Mouse (Mus musculus) MEL (cell line): Measurements from ENCODE around the gene Olfr918. TPM values are rescaled to one million over a fixed set of nuclear protein-coding genes. Genes with fewer than 3 reads are reported as not detected.

Experiments used
- DNase-seq: peaks from one replicate; pipeline ENCODE4 v3.0.0; 2011; ENCODE audit warnings: low read depth, low spot score
- H3K27ac ChIP-seq: 2 replicates; pipeline ENCODE4 v1.5.1; 2012; ENCODE audit warnings: low read depth, mild to moderate bottlenecking, control low read depth, low read length, moderate library complexity; ENCODE audit not compliant: control insufficient read depth
- H3K27me3 ChIP-seq, 2 experiments: fragments of 150-350 bp in 1 of 2; sonication (generic) in 1 of 2; 2 replicates each; pipeline ENCODE4 v1.6.1; 2012; ENCODE audit warnings: low read length in 2 of 2, mild to moderate bottlenecking in 2 of 2, improper control_type of control experiment in 1 of 2, moderate library complexity in 1 of 2; ENCODE audit not compliant: insufficient read depth in 2 of 2, control insufficient read depth in 1 of 2
- H3K36me3 ChIP-seq, 2 experiments: 2 replicates each; pipeline ENCODE4 v1.6.1; 2012 to 2014; ENCODE audit warnings: low read length in 2 of 2, improper control_type of control experiment in 1 of 2, inconsistent platforms in 1 of 2, mild to moderate bottlenecking in 1 of 2; ENCODE audit not compliant: insufficient read depth in 2 of 2, control insufficient read depth in 1 of 2
- H3K4me1 ChIP-seq, 2 experiments: fragments of 150-350 bp in 1 of 2; sonication (generic) in 1 of 2; 2 replicates each; pipeline ENCODE4 v1.6.1; 2012; ENCODE audit warnings: low read length in 2 of 2, improper control_type of control experiment in 1 of 2, mild to moderate bottlenecking in 1 of 2; ENCODE audit not compliant: insufficient read depth in 2 of 2, control insufficient read depth in 1 of 2
- H3K4me3 ChIP-seq, 2 experiments: fragments of 150-350 bp in 1 of 2; sonication (generic) in 1 of 2; 2 replicates each; pipeline ENCODE4 v1.5.1; 2012; ENCODE audit warnings: low read depth in 2 of 2, low read length in 2 of 2, mild to moderate bottlenecking in 2 of 2, moderate library complexity in 2 of 2, control low read depth in 1 of 2, improper control_type of control experiment in 1 of 2; ENCODE audit not compliant: control insufficient read depth in 1 of 2, insufficient read depth in 1 of 2
- H3K79me2 ChIP-seq: 2 replicates; pipeline ENCODE4 v1.6.1; 2012; ENCODE audit warnings: mild to moderate bottlenecking, low read length, moderate library complexity; ENCODE audit not compliant: control insufficient read depth, poor library complexity, insufficient read depth
- H3K9ac ChIP-seq: 2 replicates; pipeline ENCODE4 v1.6.1; 2012; ENCODE audit warnings: low read depth, mild to moderate bottlenecking, control low read depth, low read length, moderate library complexity; ENCODE audit not compliant: control insufficient read depth, poor library complexity, severe bottlenecking
- H3K9me3 ChIP-seq: fragments of 150-350 bp; sonication (generic); replicated peaks from 2 replicates; pipeline ENCODE4 v1.6.1; 2012; ENCODE audit warnings: mild to moderate bottlenecking, low read length, improper control_type of control experiment, moderate library complexity; ENCODE audit not compliant: insufficient read depth
- BHLHE40 ChIP-seq: IDR thresholded peaks from 2 replicates; pipeline ENCODE4 v1.6.1; 2012; ENCODE audit warnings: low read depth, mild to moderate bottlenecking, inconsistent platforms, low read length, improper control_type of control experiment, borderline replicate concordance
- CHD1 ChIP-seq: IDR thresholded peaks from 2 replicates; pipeline ENCODE4 v1.6.1; 2012; ENCODE audit warnings: low read depth, mild to moderate bottlenecking, inconsistent platforms, low read length, improper control_type of control experiment
- CHD2 ChIP-seq: IDR thresholded peaks from 2 replicates; pipeline ENCODE4 v1.6.1; 2011; ENCODE audit warnings: low read length, improper control_type of control experiment
- ELF1 ChIP-seq: IDR thresholded peaks from 2 replicates; pipeline ENCODE4 v1.6.1; 2014; ENCODE audit warnings: low read depth, mild to moderate bottlenecking, inconsistent platforms, low read length, improper control_type of control experiment, moderate library complexity
- EP300 ChIP-seq, 2 experiments: IDR thresholded peaks; 2 replicates each; pipeline ENCODE4 v1.6.1; 2011; ENCODE audit warnings: improper control_type of control experiment in 2 of 2, low read length in 2 of 2, low read depth in 1 of 2, mild to moderate bottlenecking in 1 of 2
- ETS1 ChIP-seq: IDR thresholded peaks from 2 replicates; pipeline ENCODE4 v1.6.1; 2012; ENCODE audit warnings: low read depth, mild to moderate bottlenecking, inconsistent platforms, low read length, improper control_type of control experiment, moderate library complexity
- GABPA ChIP-seq: IDR thresholded peaks from 2 replicates; pipeline ENCODE4 v1.6.1; 2012; ENCODE audit warnings: low read depth, mild to moderate bottlenecking, inconsistent platforms, low read length, improper control_type of control experiment, moderate library complexity
- GATA1 ChIP-seq: IDR thresholded peaks from 2 replicates; pipeline ENCODE4 v1.6.1; 2011; ENCODE audit warnings: low read depth, low read length, improper control_type of control experiment
- KAT2A ChIP-seq: conservative IDR thresholded peaks from 2 replicates; pipeline ENCODE4 v1.6.1; 2012; ENCODE audit warnings: low read depth, low read length, improper control_type of control experiment, inconsistent platforms
- MAX ChIP-seq: IDR thresholded peaks from 2 replicates; pipeline ENCODE4 v1.6.1; 2011; ENCODE audit warnings: low read length, improper control_type of control experiment
- MXI1 ChIP-seq: IDR thresholded peaks from 2 replicates; pipeline ENCODE4 v1.6.1; 2011; ENCODE audit warnings: mild to moderate bottlenecking, low read depth, low read length, improper control_type of control experiment
- MYC ChIP-seq: IDR thresholded peaks from 2 replicates; pipeline ENCODE4 v1.6.1; 2011; ENCODE audit warnings: low read depth, mild to moderate bottlenecking, low read length, improper control_type of control experiment, moderate library complexity
- RCOR1 ChIP-seq: IDR thresholded peaks from 2 replicates; pipeline ENCODE4 v1.6.1; 2012; ENCODE audit warnings: low read depth, mild to moderate bottlenecking, inconsistent platforms, low read length, improper control_type of control experiment
- SIN3A ChIP-seq: IDR thresholded peaks from 2 replicates; pipeline ENCODE4 v1.6.1; 2012; ENCODE audit warnings: low read length, improper control_type of control experiment, inconsistent platforms
- TBP ChIP-seq: IDR thresholded peaks from 2 replicates; pipeline ENCODE4 v1.8.0; 2011; ENCODE audit warnings: low read depth, low read length, improper control_type of control experiment
- TCF12 ChIP-seq: IDR thresholded peaks from 2 replicates; pipeline ENCODE4 v1.6.1; 2014; ENCODE audit warnings: low read depth, mild to moderate bottlenecking, inconsistent platforms, low read length, improper control_type of control experiment, moderate library complexity
- UBTF ChIP-seq: IDR thresholded peaks from 2 replicates; pipeline ENCODE4 v1.6.1; 2012; ENCODE audit warnings: low read depth, mild to moderate bottlenecking, inconsistent platforms, low read length, improper control_type of control experiment, moderate library complexity, borderline replicate concordance; ENCODE audit not compliant: insufficient read depth
- USF1 ChIP-seq: IDR thresholded peaks from 2 replicates; pipeline ENCODE4 v1.6.1; 2014; ENCODE audit warnings: low read depth, mild to moderate bottlenecking, inconsistent platforms, low read length, improper control_type of control experiment, moderate library complexity
- USF2 ChIP-seq, 2 experiments: IDR thresholded peaks; 2 replicates each; pipeline ENCODE4 v1.6.1; 2011 to 2012; ENCODE audit warnings: improper control_type of control experiment in 2 of 2, low read length in 2 of 2, borderline replicate concordance in 1 of 2, inconsistent platforms in 1 of 2, low read depth in 1 of 2, mild to moderate bottlenecking in 1 of 2; ENCODE audit not compliant: insufficient read depth in 1 of 2
- ZC3H11A ChIP-seq: IDR thresholded peaks from 2 replicates; pipeline ENCODE4 v1.6.1; 2012; ENCODE audit warnings: low read depth, mild to moderate bottlenecking, inconsistent platforms, low read length, improper control_type of control experiment
- ZKSCAN1 ChIP-seq: IDR thresholded peaks from 2 replicates; pipeline ENCODE4 v1.6.1; 2012; ENCODE audit warnings: low read depth, mild to moderate bottlenecking, inconsistent platforms, low read length, improper control_type of control experiment, moderate library complexity
- ZNF384 ChIP-seq: IDR thresholded peaks from 2 replicates; pipeline ENCODE4 v1.6.1; 2012; ENCODE audit warnings: low read depth, mild to moderate bottlenecking, inconsistent platforms, low read length, improper control_type of control experiment
- polyA plus RNA-seq, 2 experiments: library from polyadenylated mRNA; stranded (reverse) in 1 of 2; unstranded in 1 of 2; fragments of >175 nt in 1 of 2; fragments of >200 nt in 1 of 2; gene quantifications; 2 replicates each; pipeline versions ENCODE4 v1.2.1 to v1.2.4; 2012; ENCODE audit warnings: low replicate concordance in 2 of 2, low read depth in 1 of 2; ENCODE audit not compliant: insufficient read length in 2 of 2, insufficient read depth in 1 of 2, missing spikeins in 1 of 2
- total RNA-seq: library from RNA; depleted of rRNA; stranded (reverse); fragments of 300-350 nt; gene quantifications from 2 replicates; pipeline ENCODE4 v1.2.3, GENCODE M21; 2012; rRNA removed

The Olfr918 gene
- total RNA-seq (not detected in 2 replicates), polyA plus RNA-seq (under 1 TPM in 1 of 2 experiments, not detected in 1; 0.03 TPM)

GRCm38 (mm10) chr9:38674501-38674900 is at the start of gene Olfr918:
Olfr918 (minus strand) TSS chr9:38674601.
- Histone ChIP-seq H3K79me2 (no peaks in the 10 kb centered on the region), H3K4me3 (no peak within 1 kb of the TSS), H3K9ac (no peak within 1 kb of the TSS), H3K9me3 (no peaks in the 10 kb centered on the region), H3K27ac (no peak within 1 kb of the TSS)
- TF ChIP-seq KAT2A (no peak), CHD1 (no peak), GATA1 (no peak)
- TF ChIP-seq, all 39 proteins: peak for 0
- no peak for DNase-seq
- Histone ChIP-seq H3K27me3 (no peaks in the 10 kb centered on the region), H3K4me1 (peaks cover 0 to 7% of the 10 kb centered on the region in 2 experiments; a peak in 2 of 4 replicates), H3K36me3 (peaks cover 0 to 3% of the 10 kb centered on the region in 2 experiments; a peak in 1 of 4 replicates)

DNA sequence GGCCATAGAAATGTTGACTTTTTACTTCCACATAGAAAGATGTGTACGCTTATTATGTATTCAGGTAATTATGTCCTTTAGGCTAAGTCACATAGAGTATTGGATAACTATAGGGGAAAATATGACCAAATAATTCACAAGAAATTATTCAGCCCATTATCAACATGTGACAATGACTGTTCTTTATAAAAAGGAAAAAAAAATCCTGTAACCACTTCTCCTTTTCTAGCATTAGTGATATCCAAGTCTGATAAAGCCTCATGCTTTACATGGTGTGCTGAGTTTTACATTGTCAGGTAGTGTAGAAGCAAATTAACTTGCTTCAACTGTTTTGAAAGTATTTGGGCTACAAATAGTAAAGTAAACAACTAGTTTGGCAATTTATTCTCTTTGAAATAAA is 49.6 kb upstream of the Olfr918 start:
- Histone ChIP-seq H3K4me1 (peaks cover 8 to 9% of the 10 kb centered on the region in 2 experiments), H3K79me2 (no peaks in the 10 kb centered on the region), H3K4me3 (no peak overlapping the region), H3K9me3 (no peaks in the 10 kb centered on the region), H3K9ac (no peak overlapping the region), H3K27ac (no peak overlapping the region), H3K27me3 (no peaks in the 10 kb centered on the region), H3K36me3 (peaks cover 0 to 3% of the 10 kb centered on the region in 2 experiments; a peak in 2 of 4 replicates)
- DNase-seq: peak; percentile 68
- TF ChIP-seq USF1 (peak; percentile 70), ETS1 (peak; percentile 76), ZNF384 (peak; percentile 97), GABPA (no peak), TCF12 (peak; percentile 52; the same call in 1 of the 2 replicates), EP300 (IDR thresholded peaks at IDR 0.05; ENCODE audit: low read depth in 1 of 2, low read length in 2 of 2) (peak; percentile 75 to 96), RCOR1 (peak; percentile 84), BHLHE40 (peak; percentile 59; the same call in 1 of the 2 replicates), MXI1 (peak; percentile 25; the same call in 1 of the 2 replicates), ELF1 (no peak), ZC3H11A (0 out of 2 replicates have a peak, but pooled peaks have one; percentile 0), SIN3A (peak; percentile 64), GATA1 (peak; percentile 94), UBTF (no peak), MYC (peak; percentile 91), USF2 (IDR thresholded peaks at IDR 0.05; ENCODE audit: borderline replicate concordance in 1 of 2, insufficient read depth in 1 of 2, low read depth in 1 of 2, low read length in 2 of 2) (no peak), TBP (no peak), ZKSCAN1 (no peak), MAX (peak; percentile 72), CHD2 (no peak)
